Mouse (Mus musculus): Measurements from ENCODE around the gene Grin1. TPM values are rescaled to one million over a fixed set of nuclear protein-coding genes. Genes with fewer than 3 reads are reported as not detected.
"Not testable (repeated sequence)": the region's sequence is repeated elsewhere in the genome, so short reads cannot be mapped to it uniquely, and the experiment has no call there.

Grin1 gene
- total RNA-seq, 2 experiments from 2014 or later, result 10.0 to 10.5 TPM

- DNase-seq (ENCODE audit: low spot score in 2 of 2), result no peak
These were observed 60.1 kb downstream of the Grin1 start for GRCm38 (mm10) chr2:25258887-25259286.

GRCm38 (mm10) chr2:25257250-25257649 lies 61.7 kb downstream of the Grin1 start:
- not testable (repeated sequence) for DNase-seq (ENCODE audit: low spot score in 2 of 2)

DNA sequence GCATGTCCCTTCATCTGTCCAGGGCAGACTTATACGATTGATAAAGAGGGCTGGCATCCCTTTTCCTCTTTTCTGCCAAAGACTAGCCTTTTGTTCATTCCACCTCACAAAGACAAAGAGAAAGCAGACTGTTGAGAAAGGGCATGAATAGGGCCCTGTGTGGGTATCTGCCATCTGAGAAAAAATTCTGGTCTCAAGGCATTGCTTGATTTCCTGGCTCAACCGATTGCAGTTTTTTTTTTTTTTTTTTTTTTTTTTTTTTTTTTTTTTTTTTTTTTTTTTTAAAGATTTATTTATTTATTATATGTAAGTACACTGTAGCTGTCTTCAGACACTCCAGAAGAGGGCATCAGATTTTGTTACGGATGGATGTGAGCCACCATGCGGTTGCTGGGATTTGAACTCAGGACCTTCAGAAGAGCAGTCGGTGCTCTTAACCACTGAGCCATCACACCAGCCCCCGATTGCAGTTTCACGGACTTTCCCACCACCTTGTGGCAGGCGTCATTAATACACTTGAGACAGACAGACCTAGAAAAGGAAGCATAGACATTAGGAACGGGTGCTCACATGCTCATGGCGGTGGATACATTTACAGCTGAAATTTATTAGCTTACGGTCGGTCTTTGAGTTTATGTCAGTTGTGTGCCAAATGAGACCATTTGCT lies 62.4 kb downstream of the Grin1 start:
- not testable (repeated sequence) for DNase-seq (ENCODE audit: low spot score in 2 of 2)

DNA sequence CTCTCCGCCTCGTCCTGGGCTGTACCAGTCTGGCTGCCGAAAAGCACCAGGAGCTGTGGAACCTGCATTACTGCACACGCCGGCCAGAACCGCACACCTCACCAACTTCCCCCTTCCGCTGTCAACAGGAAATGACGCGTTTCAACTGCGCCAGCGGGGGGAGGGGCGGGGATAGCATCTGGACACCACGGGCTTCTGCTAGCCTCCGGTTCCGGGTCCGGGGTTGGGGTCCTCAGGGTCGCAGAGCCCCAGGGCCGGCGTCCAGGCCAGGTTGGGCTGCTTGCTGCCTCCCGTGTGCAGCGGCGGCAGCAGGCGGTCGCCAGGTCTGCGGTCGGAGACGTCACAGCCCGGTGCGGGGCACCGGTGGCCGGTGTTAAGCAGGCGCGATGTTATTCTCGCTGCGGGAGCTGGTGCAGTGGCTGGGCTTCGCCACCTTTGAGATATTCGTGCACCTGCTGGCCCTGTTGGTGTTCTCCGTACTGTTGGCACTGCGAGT lies 63.7 kb downstream of the Grin1 start, which contains the start of gene Tmem203:
TSS of gene Tmem203 (plus strand) at position 156 of the 496 bp plus-strand sequence.
- peak; percentile 89 to 90 for DNase-seq (ENCODE audit: low spot score in 2 of 2)

GRCm38 (mm10) chr2:25252331-25252730 lies 66.7 kb downstream of the Grin1 start:
- DNase-seq (ENCODE audit: low spot score in 2 of 2), result no peak

DNA sequence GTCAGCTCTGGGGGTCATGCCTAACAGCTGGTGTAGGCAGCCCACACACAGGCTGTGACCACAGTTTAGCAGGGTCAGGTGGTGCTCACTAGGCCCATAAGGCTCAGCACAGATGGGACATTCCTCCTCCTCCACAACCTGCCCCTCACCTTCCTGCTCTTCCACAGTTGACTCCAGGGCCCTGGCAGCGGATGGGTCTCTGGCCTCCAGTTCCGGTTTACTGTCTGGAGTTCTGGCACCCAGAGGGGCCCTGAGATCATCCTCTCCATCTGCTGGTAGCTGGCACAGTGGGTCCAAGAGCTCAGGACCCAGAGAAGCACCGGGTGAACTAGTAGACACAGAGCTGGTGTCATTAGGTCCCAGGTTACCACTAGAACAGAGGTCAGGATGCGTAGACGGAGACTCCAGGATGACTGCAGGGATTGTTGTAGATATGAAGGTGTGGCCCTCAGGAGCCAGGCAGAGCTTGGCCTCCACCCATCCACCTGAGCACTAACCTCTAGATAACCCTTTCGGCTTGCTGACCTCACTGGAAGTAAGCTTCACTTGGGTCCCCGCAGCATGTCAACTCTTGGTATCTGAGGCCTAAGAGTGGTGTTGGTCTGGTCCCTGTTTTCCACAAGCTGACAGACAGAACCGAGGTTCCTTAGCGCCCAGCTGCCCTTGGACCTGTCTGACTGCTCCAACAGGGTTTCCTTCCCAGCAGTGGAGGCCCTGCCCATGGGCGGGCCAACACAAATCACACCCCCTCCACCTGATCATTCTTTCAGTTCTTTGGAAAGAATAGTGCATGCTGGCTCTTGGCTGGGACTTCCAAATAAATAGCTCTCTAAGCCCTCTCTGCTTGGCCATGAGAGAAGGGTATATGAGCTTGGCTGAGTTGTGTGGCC lies 72.6 kb downstream of the Grin1 start, which contains the start of gene AL732309.1:
TSS of gene AL732309.1 (minus strand) at position 681 of the 890 bp plus-strand sequence.
- DNase-seq (ENCODE audit: low spot score in 2 of 2), result no peak

- no peak for DNase-seq (ENCODE audit: low spot score in 2 of 2)
These were observed 74.8 kb downstream of the Grin1 start for GRCm38 (mm10) chr2:25244144-25244543.

DNA sequence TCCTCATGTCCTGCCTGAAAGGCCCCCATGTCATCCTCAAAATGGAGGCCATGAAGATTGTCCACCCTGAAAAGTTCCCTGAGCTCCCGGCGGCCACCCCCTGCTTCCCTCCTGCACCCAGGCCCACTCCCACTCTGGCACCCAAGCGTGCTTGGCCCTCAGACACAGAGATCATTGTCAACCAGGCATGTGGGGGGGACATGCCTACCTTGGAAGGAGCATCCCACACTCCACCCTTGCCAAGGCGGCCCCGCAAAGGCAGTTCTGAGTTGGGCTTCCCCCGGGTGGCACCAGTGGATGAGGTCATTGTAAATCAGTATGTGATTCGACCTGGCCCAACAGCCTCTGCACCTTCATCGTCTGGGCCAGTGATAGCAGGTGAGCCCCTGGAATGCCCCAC lies 75.6 kb downstream of the Grin1 start:
- no peak for DNase-seq (ENCODE audit: low spot score in 2 of 2)

GRCm38 (mm10) chr2:25242101-25242506 lies 76.9 kb downstream of the Grin1 start, which contains the start of the genes Rnf208 and Cysrt1:
Gene Rnf208 (plus strand): TSS chr2:25242255.
Gene Cysrt1 (minus strand): TSS chr2:25242452.
- DNase-seq (ENCODE audit: low spot score in 2 of 2), result no peak

DNA sequence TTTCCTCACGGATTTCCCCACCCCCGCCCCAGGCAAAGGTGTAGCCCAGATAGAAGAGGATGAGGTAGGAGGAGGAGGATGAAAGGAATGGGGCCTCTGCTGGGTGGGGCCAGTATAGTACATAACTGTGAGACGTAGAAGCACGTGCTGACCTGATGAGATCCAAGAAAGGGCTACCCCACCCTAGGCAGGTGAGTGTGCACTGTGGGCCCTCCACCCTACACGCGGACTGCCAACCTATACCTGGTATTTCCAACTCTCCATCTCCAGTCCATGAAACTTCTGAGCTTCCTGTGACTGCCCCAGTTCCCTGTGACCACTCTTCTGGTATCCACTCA lies 77.6 kb downstream of the Grin1 start:
- DNase-seq (ENCODE audit: low spot score in 2 of 2), result no peak

Other genes starting within 250 kb of the Grin1 start
- gene Entpd8, start 238.9 kb downstream of the Grin1 start, total RNA-seq (2021), result not detected
- gene Noxa1, start 224.0 kb downstream of the Grin1 start, total RNA-seq (2021), result not detected
- 1 to 10 TPM; 2.3 to 3.5 TPM for gene Nrarp, start 138.4 kb downstream of the Grin1 start, total RNA-seq (2021)
- gene Tor4a, start 122.3 kb downstream of the Grin1 start, total RNA-seq (2021), result 10 to 100 TPM; 11.6 to 19.5 TPM
- 10 to 100 TPM; 48.8 to 49.5 TPM for gene Nelfb, start 107.7 kb downstream of the Grin1 start, total RNA-seq (2021)
- gene Stpg3, start 104.5 kb downstream of the Grin1 start, total RNA-seq (2021), result not detected
- gene Fam166a, start 100.4 kb downstream of the Grin1 start, total RNA-seq (2021), result not detected
- gene Tubb4b, start 94.5 kb downstream of the Grin1 start, total RNA-seq (2021), result 100 to 1,000 TPM; 284 to 287 TPM
- gene Slc34a3, start 84.8 kb downstream of the Grin1 start, total RNA-seq (2021), result not detected
- not detected for gene Rnf224, start 82.4 kb downstream of the Grin1 start, total RNA-seq (2021)
- gene Rnf208, start 76.9 kb downstream of the Grin1 start, total RNA-seq (2021), result 1 to 10 TPM; 7.9 to 8.3 TPM
- not detected for gene Cysrt1, start 76.7 kb downstream of the Grin1 start, total RNA-seq (2021)
- 1 to 10 TPM; 2.2 to 5.7 TPM for gene AL732309.1, start 72.3 kb downstream of the Grin1 start, total RNA-seq (2021)
- 10 to 100 TPM; 19.5 to 24.4 TPM for gene Tmem203, start 63.7 kb downstream of the Grin1 start, total RNA-seq (2021)
- 1 to 10 TPM; 8.2 to 9.4 TPM for gene Tprn, start 56.6 kb downstream of the Grin1 start, total RNA-seq (2021)
- gene Ssna1, start 46.7 kb downstream of the Grin1 start, total RNA-seq (2021), result 10 to 100 TPM; 37.2 to 40.1 TPM
- gene Anapc2, start 46.7 kb downstream of the Grin1 start, total RNA-seq (2021), result 10 to 100 TPM; 75.5 to 82.4 TPM
- gene Tmem210, start 31.0 kb downstream of the Grin1 start, total RNA-seq (2021), result not detected
- gene Lrrc26, start 29.3 kb downstream of the Grin1 start, total RNA-seq (2021), result not detected
- 10 to 100 TPM; 59.0 to 63.2 TPM for gene Man1b1, start 13.2 kb upstream of the Grin1 start, total RNA-seq (2021)
- gene Dpp7, start 37.2 kb upstream of the Grin1 start, total RNA-seq (2021), result 10 to 100 TPM; 32.3 to 42.0 TPM
- gene Uap1l1, start 46.5 kb upstream of the Grin1 start, total RNA-seq (2021), result 10 to 100 TPM; 18.8 to 20.9 TPM
- not detected for gene Sapcd2, start 53.1 kb upstream of the Grin1 start, total RNA-seq (2021)
- 1 to 10 TPM; 3.2 to 8.3 TPM for gene Entpd2, start 76.7 kb upstream of the Grin1 start, total RNA-seq (2021)
- gene Npdc1, start 80.2 kb upstream of the Grin1 start, total RNA-seq (2021), result 100 to 1,000 TPM; 125 to 161 TPM
- gene Fut7, start 104.1 kb upstream of the Grin1 start, total RNA-seq (2021), result under 1 TPM; 0.13 to 0.35 TPM
- 10 to 100 TPM; 36.9 to 48.5 TPM for gene Abca2, start 109.5 kb upstream of the Grin1 start, total RNA-seq (2021)
- 1 to 10 TPM in 1 of 2 experiments, under 1 TPM in 1; 0.53 to 1.1 TPM for gene Clic3, start 137.7 kb upstream of the Grin1 start, total RNA-seq (2021)
- gene Paxx, start 141.9 kb upstream of the Grin1 start, total RNA-seq (2021), result 10 to 100 TPM; 38.6 to 54.5 TPM
- 1 to 10 TPM; 1.1 to 3.1 TPM for gene Ptgds, start 150.9 kb upstream of the Grin1 start, total RNA-seq (2021)
- gene Lcn12, start 174.7 kb upstream of the Grin1 start, total RNA-seq (2021), result not detected
- gene Fbxw5, start 181.6 kb upstream of the Grin1 start, total RNA-seq (2021), result 10 to 100 TPM; 92.1 to 94.5 TPM
- gene C8g, start 182.5 kb upstream of the Grin1 start, total RNA-seq (2021), result 1 to 10 TPM; 2.2 to 3.5 TPM
- gene Traf2, start 227.8 kb upstream of the Grin1 start, total RNA-seq (2021), result 10 to 100 TPM; 32.5 to 32.6 TPM
- gene Edf1, start 238.7 kb upstream of the Grin1 start, total RNA-seq (2021), result 100 to 1,000 TPM; 302 to 308 TPM

Measured in adrenal gland, adult 18-20 months (tissue).